Mouse (Mus musculus) lung, adult 2 months (tissue): ENCODE results near the gene Hoxb2.

Experiments
- CTCF ChIP-seq: fragments of 200-500 bp; IDR thresholded peaks from 2 replicates; pipeline ENCODE4 v1.5.1; 2011; ENCODE audit warnings: mild to moderate bottlenecking, low read length, control low read depth; ENCODE audit not compliant: insufficient read depth
- POLR2A ChIP-seq: fragments of 200-500 bp; IDR thresholded peaks from 2 replicates; pipeline ENCODE4 v1.6.1; 2011; ENCODE audit warnings: low read depth, mild to moderate bottlenecking, control low read depth, low read length, borderline replicate concordance; ENCODE audit errors: extremely low read depth

- TF ChIP-seq CTCF (no peak), POLR2A (no peak; the same call in 1 of the 2 replicates)
These were observed 35.0 kb upstream of the Hoxb2 start for GRCm38 (mm10) chr11:96315344-96315681.
